Mouse (Mus musculus): ENCODE measurements around the gene H2-M11. TPM values are rescaled to one million over a fixed set of nuclear protein-coding genes. Genes with fewer than 3 reads are reported as not detected.

H2-M11 gene
- not detected for total RNA-seq (2022)

DNA sequence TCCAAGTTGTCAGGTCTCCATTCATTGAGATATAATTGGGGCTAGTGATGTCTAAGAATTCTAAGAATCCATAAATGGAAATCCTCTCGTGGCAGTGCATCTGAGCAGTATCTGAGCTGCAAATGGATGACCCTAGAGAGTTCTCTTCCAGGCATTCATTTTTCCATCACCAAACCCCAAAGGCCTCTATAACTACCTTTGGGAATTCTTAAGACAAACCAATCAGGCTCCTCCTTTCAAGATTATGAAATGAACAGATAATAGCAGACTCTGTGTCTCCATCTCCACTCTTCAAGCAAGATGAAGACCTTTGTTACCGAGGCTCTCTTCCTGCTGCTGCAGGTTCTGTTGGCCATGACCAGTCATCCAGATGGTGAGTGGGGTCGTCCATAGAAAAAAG, at the start of gene H2-M11:
TSS of gene H2-M11 (plus strand) at position 301 of the 400 bp plus-strand sequence.
- no peak for DNase-seq (ENCODE audit: low spot score in 2 of 2)

DNA sequence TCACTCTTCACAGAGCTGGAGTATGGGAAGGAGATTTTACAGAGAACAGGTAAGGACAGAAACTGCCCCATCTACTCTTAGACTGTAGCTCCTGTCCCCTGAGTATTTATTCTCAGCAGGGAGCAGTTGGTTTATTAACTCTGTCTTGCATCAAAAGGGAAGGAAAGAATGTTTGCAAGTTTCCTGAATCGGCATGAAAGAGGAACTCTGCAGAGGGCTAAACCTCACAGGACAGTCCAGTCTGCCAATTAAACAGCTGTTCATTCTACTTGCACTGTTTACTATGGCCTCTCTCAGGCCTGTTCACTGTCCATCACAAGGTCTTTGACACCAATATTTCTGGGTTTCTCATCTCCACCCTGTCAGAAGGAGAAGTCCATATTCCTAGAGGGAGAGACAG, 46.4 kb upstream of the H2-M11 start:
- no peak for DNase-seq (ENCODE audit: low spot score in 2 of 2)

DNA sequence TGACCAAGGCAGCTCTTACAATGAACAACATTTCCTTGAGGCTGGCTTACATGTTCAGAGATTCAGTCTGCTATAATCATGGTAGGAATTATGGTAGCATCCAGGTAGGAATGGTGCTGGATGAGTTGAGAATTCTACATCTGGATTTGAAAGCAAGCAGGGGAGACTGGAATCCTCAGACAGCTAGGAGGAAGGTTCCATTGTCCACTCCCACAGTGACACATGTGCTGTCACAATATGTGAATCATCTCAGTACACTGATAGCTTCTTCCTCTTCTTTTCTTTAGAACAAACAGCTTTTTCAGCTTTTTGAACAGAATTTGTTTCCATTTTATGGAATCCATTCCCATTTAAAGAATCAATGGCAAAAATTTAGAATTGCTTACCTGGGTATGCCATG, 43.0 kb upstream of the H2-M11 start:
- DNase-seq (ENCODE audit: low spot score in 2 of 2) = no peak

Other genes starting within 250 kb of the H2-M11 start
- gene H2-M10.1, start 220.9 kb upstream of the H2-M11 start, total RNA-seq (2022) = not detected
- not detected for gene H2-M10.3, start 178.7 kb upstream of the H2-M11 start, total RNA-seq (2022)
- gene H2-M10.4, start 84.7 kb upstream of the H2-M11 start, total RNA-seq (2022) = not detected
- gene H2-M9, start 95.6 kb downstream of the H2-M11 start, total RNA-seq (2022) = not detected
- not detected for gene H2-M1, start 125.1 kb downstream of the H2-M11 start, total RNA-seq (2022)
- not detected for gene H2-M10.5, start 225.8 kb downstream of the H2-M11 start, total RNA-seq (2022)

All from layer of hippocampus, adult 8-10 months (tissue).